Mouse (Mus musculus) CH12.LX (cell line): ENCODE measurements around the gene Tnrc6b. TPM values are rescaled to one million over a fixed set of nuclear protein-coding genes. Genes with fewer than 3 reads are reported as not detected.

Experiments
- DNase-seq: peaks from one replicate; pipeline ENCODE4 v3.0.0-alpha.2; 2013; ENCODE audit errors: extremely low read depth
- H3K27ac ChIP-seq: 2 replicates; pipeline ENCODE4 v1.5.1; 2012; ENCODE audit warnings: low read depth, mild to moderate bottlenecking, control low read depth, moderate library complexity; ENCODE audit not compliant: insufficient read depth
- H3K27me3 ChIP-seq: replicated peaks from 2 replicates; pipeline ENCODE3; 2012; ENCODE audit warnings: inconsistent platforms
- H3K36me3 ChIP-seq, 2 experiments: replicated peaks in 1 of 2; 2 replicates each; pipeline versions ENCODE3 to v1.6.1; 2012; ENCODE audit warnings: inconsistent platforms in 1 of 2, low read length in 1 of 2, mild to moderate bottlenecking in 1 of 2, mixed read lengths in 1 of 2, moderate library complexity in 1 of 2; ENCODE audit not compliant: control insufficient read depth in 1 of 2, insufficient read depth in 1 of 2
- H3K4me1 ChIP-seq, 2 experiments: 2 replicates each; pipeline ENCODE4 v1.6.1; 2012; ENCODE audit warnings: inconsistent platforms in 1 of 2, moderate library complexity in 1 of 2; ENCODE audit not compliant: insufficient read depth in 2 of 2, control insufficient read depth in 1 of 2
- H3K4me2 ChIP-seq: 2 replicates; pipeline ENCODE4 v1.6.1; 2012; ENCODE audit warnings: low read depth, mild to moderate bottlenecking, control low read depth; ENCODE audit not compliant: poor library complexity, insufficient read depth, severe bottlenecking
- H3K4me3 ChIP-seq, 3 experiments: fragments of 150-350 bp in 1 of 3; sonication (generic) in 1 of 3; replicated peaks in 1 of 3; 2 replicates each; pipeline versions ENCODE3 to v1.5.1; 2011 to 2012; ENCODE audit warnings: low read depth in 2 of 3, low read length in 2 of 3, mild to moderate bottlenecking in 2 of 3, moderate library complexity in 2 of 3, control low read depth in 1 of 3, improper control_type of control experiment in 1 of 3, inconsistent platforms in 1 of 3, mixed read lengths in 1 of 3; ENCODE audit not compliant: poor library complexity in 1 of 3
- H3K79me2 ChIP-seq: replicated peaks from 2 replicates; pipeline ENCODE4 v1.6.1; 2012; ENCODE audit warnings: mild to moderate bottlenecking, moderate library complexity; ENCODE audit not compliant: control insufficient read depth, poor library complexity, insufficient read depth, severe bottlenecking; ENCODE audit errors: extremely low read depth
- H3K9ac ChIP-seq: 2 replicates; pipeline ENCODE4 v1.6.1; 2012; ENCODE audit warnings: low read depth, mild to moderate bottlenecking, control low read depth, moderate library complexity; ENCODE audit not compliant: insufficient read depth
- H3K9me3 ChIP-seq: replicated peaks from 2 replicates; pipeline ENCODE3; 2012; ENCODE audit warnings: low read length, inconsistent platforms, mixed read lengths
- BHLHE40 ChIP-seq: IDR thresholded peaks from 2 replicates; pipeline ENCODE4 v1.6.1; 2011; ENCODE audit warnings: mild to moderate bottlenecking, low read depth, low read length, improper control_type of control experiment
- CTCF ChIP-seq, 2 experiments: IDR thresholded peaks in 1 of 2; conservative IDR thresholded peaks in 1 of 2; 2 replicates each; pipeline ENCODE4 v1.5.1; 2011 to 2012; ENCODE audit warnings: low read depth in 2 of 2, low read length in 2 of 2, improper control_type of control experiment in 1 of 2, inconsistent platforms in 1 of 2, mild to moderate bottlenecking in 1 of 2, moderate library complexity in 1 of 2
- EP300 ChIP-seq: IDR thresholded peaks from 2 replicates; pipeline ENCODE4 v1.6.1; 2011; ENCODE audit warnings: low read length, improper control_type of control experiment
- ETS1 ChIP-seq: conservative IDR thresholded peaks from 2 replicates; pipeline ENCODE4 v1.6.1; 2012; ENCODE audit warnings: low read depth, mild to moderate bottlenecking, inconsistent platforms, low read length, improper control_type of control experiment, moderate library complexity
- JUND ChIP-seq: conservative IDR thresholded peaks from 2 replicates; pipeline ENCODE4 v1.6.1; 2011; ENCODE audit warnings: low read depth, low read length, improper control_type of control experiment
- KAT2A ChIP-seq: IDR thresholded peaks from 2 replicates; pipeline ENCODE4 v1.6.1; 2012; ENCODE audit warnings: low read length, improper control_type of control experiment, inconsistent platforms; ENCODE audit not compliant: insufficient replicate concordance
- MAFK ChIP-seq: IDR thresholded peaks from 2 replicates; pipeline ENCODE4 v1.6.1; 2011; ENCODE audit warnings: low read length, improper control_type of control experiment; ENCODE audit not compliant: insufficient replicate concordance
- MAZ ChIP-seq: IDR thresholded peaks from 2 replicates; pipeline ENCODE4 v1.6.1; 2012; ENCODE audit warnings: low read depth, mild to moderate bottlenecking, inconsistent platforms, low read length, improper control_type of control experiment, moderate library complexity
- MEF2A ChIP-seq: IDR thresholded peaks from 2 replicates; pipeline ENCODE4 v1.6.1; 2014; ENCODE audit warnings: low read depth, mild to moderate bottlenecking, inconsistent platforms, low read length, improper control_type of control experiment, borderline replicate concordance
- MXI1 ChIP-seq: IDR thresholded peaks from 2 replicates; pipeline ENCODE4 v1.6.1; 2011; ENCODE audit warnings: mild to moderate bottlenecking, low read depth, low read length, improper control_type of control experiment
- NELFE ChIP-seq: IDR thresholded peaks from 2 replicates; pipeline ENCODE4 v1.6.1; 2011; ENCODE audit warnings: low read depth, low read length, improper control_type of control experiment
- POLR2AphosphoS2 ChIP-seq: IDR thresholded peaks from 2 replicates; pipeline ENCODE4 v1.6.1; 2011; ENCODE audit warnings: low read depth, low read length, improper control_type of control experiment
- RCOR1 ChIP-seq: conservative IDR thresholded peaks from 2 replicates; pipeline ENCODE4 v1.6.1; 2012; ENCODE audit warnings: low read depth, mild to moderate bottlenecking, inconsistent platforms, low read length, improper control_type of control experiment
- TBP ChIP-seq: conservative IDR thresholded peaks from 2 replicates; pipeline ENCODE4 v1.6.1; 2011; ENCODE audit warnings: low read depth, low read length, improper control_type of control experiment
- TCF12 ChIP-seq: IDR thresholded peaks from 2 replicates; pipeline ENCODE4 v1.6.1; 2014; ENCODE audit warnings: low read depth, mild to moderate bottlenecking, inconsistent platforms, low read length, improper control_type of control experiment
- ZMIZ1 ChIP-seq: IDR thresholded peaks from 2 replicates; pipeline ENCODE4 v1.6.1; 2012; ENCODE audit warnings: low read depth, mild to moderate bottlenecking, inconsistent platforms, low read length, improper control_type of control experiment
- ZNF384 ChIP-seq: IDR thresholded peaks from 2 replicates; pipeline ENCODE4 v1.6.1; 2012; ENCODE audit warnings: low read depth, low read length, improper control_type of control experiment, inconsistent platforms
- dilution Hi-C: fragments of 300-500 bp; cut with MboI; formaldehyde crosslinking; loops from 2 replicates; pipeline ENCODE4 v1.14.3; 2020; ENCODE audit warnings: low sequenced_read_pairs; ENCODE audit not compliant: extremely low pct_unique_long_range_greater_than_20kb, extremely low pct_ligation_motif_present
- in situ Hi-C: fragments of 300-500 bp; cut with MboI; formaldehyde crosslinking; loops from 3 replicates; pipeline ENCODE4 v1.14.3; 2019; ENCODE audit warnings: low sequenced_read_pairs, low pct_ligation_motif_present, low pct_unique_long_range_greater_than_20kb, mixed read lengths
- polyA plus RNA-seq: library from polyadenylated mRNA; unstranded; fragments of >175 nt; gene quantifications from 2 replicates; pipeline ENCODE4 v1.2.1, GENCODE M21; 2012; ENCODE audit warnings: low read depth; ENCODE audit not compliant: insufficient read length
- total RNA-seq, 2 experiments: library from RNA; depleted of rRNA; stranded (reverse); fragments of 300-350 nt in 1 of 2; fragments of >200 nt in 1 of 2; gene quantifications; 2 replicates each; pipeline ENCODE4 v1.2.3; 2012 to 2014

The Tnrc6b gene
- total and polyA plus RNA-seq, 3 experiments: 6.0 to 17.1 (median 16.1) TPM

DNA sequence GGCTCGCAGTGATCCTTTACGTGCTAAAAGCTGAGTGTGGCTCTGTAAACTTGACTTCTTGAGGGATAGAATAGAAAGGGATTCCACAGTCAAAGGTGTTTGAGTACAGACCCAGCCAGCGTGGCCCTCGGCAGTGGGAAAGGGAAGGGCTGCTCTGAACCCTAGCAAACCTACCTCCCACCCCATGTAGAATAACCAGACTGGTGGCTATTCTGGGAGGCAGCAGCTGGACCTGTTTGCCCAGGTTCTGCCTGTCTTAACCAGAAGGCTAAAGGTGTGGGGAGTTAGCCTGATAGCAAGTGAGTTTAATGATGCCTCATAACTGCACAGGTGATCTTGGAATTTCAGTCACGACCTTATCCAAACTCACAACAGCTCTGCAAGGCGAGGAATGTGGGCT lies 28.0 kb upstream of the Tnrc6b start:
- H3K27ac ChIP-seq: no peak overlapping the region
- H3K9ac ChIP-seq: no peak overlapping the region
- H3K27me3 ChIP-seq: no peaks in the 10 kb centered on the region
- in situ Hi-C loops: loop anchor here (5.0 kb wide), 1 partner anchor 46 kb away; no protein-coding TSS in a partner anchor
- no peak overlapping the region for H3K4me3 ChIP-seq
- TF ChIP-seq MEF2A (no peak), POLR2AphosphoS2 (no peak), BHLHE40 (no peak), TCF12 (no peak), MXI1 (no peak), ZMIZ1 (no peak), TBP (no peak), CTCF (conservative IDR thresholded peaks at IDR 0.05 in 1 of 2, IDR thresholded peaks at IDR 0.05 in 1 of 2; ENCODE audit: low read depth in 2 of 2, low read length in 2 of 2) (no peak), MAZ (no peak)
- H3K36me3 ChIP-seq: no peaks in the 10 kb centered on the region
- peaks cover 20 to 71% of the 10 kb centered on the region in 2 experiments for H3K4me1 ChIP-seq
- dilution Hi-C loops: no loop called here
- H3K9me3 ChIP-seq: no peaks in the 10 kb centered on the region
- no peaks in the 10 kb centered on the region for H3K79me2 ChIP-seq
- DNase-seq: no peak
- no peak overlapping the region for H3K4me2 ChIP-seq

DNA sequence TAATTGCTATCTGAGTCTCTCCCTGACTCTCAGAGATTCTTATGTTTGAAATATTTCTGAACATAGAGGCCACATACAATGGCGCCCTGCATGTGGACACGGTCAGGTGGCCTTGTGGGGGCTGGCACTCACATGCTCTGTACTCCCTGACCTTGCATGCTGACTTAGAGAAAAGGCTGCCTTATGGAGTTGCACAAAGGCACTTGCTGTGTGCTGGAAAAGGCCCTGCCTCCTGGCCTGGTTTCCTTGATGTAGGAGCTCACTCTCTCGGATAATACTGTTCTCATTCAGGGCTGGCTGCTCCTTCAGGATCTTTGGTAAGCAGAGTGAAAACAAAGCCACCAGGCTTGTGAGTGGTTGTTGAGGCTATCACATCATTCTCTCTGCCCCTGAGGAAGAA lies 27.1 kb upstream of the Tnrc6b start:
- H3K9ac ChIP-seq: no peak overlapping the region
- DNase-seq: no peak
- peaks cover 16 to 62% of the 10 kb centered on the region in 2 experiments for H3K4me1 ChIP-seq
- TF ChIP-seq ETS1 (no peak), MAFK (no peak), ZNF384 (no peak), MXI1 (no peak)
- H3K4me2 ChIP-seq: no peak overlapping the region
- H3K79me2 ChIP-seq: no peaks in the 10 kb centered on the region
- in situ Hi-C loops: loop anchor here (5.0 kb wide), 1 partner anchor 47 kb away; no protein-coding TSS in a partner anchor
- H3K27ac ChIP-seq: no peak overlapping the region
- H3K9me3 ChIP-seq: no peaks in the 10 kb centered on the region
- no peaks in the 10 kb centered on the region for H3K27me3 ChIP-seq
- H3K36me3 ChIP-seq: no peaks in the 10 kb centered on the region
- no peak overlapping the region for H3K4me3 ChIP-seq
- dilution Hi-C loops: no loop called here

DNA sequence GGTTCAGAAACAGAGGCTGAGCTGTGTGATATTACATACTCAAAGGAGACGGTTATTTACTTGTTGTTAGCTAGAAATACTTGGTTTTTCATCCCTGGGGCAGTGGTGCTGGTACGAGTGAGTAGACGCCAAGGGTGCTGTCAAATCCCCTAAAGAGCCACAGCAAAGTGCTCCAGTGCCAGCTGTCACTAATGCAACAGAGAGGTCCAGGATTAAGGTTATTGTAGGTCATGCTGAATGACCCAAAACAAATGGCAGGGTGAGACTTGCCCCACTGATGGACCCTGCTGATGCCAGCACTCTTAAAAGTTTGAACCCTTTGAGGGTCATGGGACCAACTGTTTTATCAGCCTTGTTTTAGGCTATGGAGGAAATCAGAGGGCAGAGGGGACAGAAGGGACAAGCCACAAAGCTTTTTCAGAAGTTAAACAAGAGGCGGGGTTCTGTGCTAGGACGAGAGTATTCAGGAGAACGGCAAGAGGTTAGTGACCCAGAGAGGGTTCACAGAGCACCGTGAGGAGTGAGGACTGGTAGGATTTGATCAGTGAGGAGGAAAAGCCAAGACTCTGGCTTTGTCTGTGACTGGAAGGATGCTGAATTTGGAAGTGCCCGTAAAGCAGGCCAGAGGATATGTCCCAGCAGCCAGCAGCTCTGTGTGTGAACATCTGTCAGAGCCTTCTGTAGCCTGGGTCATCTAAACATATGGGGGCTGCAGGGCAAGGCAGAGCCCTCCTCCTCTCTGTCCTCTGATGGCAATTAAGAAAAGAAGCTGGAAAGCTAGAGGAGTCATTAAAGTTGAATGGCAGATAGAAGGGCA lies 26.1 kb upstream of the Tnrc6b start:
- TF ChIP-seq EP300 (no peak), NELFE (no peak), KAT2A (no peak), RCOR1 (no peak), BHLHE40 (no peak), MAZ (no peak), JUND (no peak)
- DNase-seq: no peak
- no peak overlapping the region for H3K9ac ChIP-seq
- H3K79me2 ChIP-seq: no peaks in the 10 kb centered on the region
- H3K36me3 ChIP-seq: no peaks in the 10 kb centered on the region
- no peaks in the 10 kb centered on the region for H3K27me3 ChIP-seq
- H3K4me2 ChIP-seq: no peak overlapping the region
- H3K27ac ChIP-seq: no peak overlapping the region
- no peaks in the 10 kb centered on the region for H3K9me3 ChIP-seq
- in situ Hi-C loops (loop anchor here (5.0 kb wide), 1 partner anchor 48 kb away; no protein-coding TSS in a partner anchor), dilution Hi-C loops (no loop called here)
- H3K4me1 ChIP-seq: peaks cover 16 to 52% of the 10 kb centered on the region in 2 experiments
- H3K4me3 ChIP-seq: no peak overlapping the region
